Mouse (Mus musculus): ENCODE measurements around the gene Vsx2. TPM values are rescaled to one million over a fixed set of nuclear protein-coding genes. Genes with fewer than 3 reads are reported as not detected.

The Vsx2 gene
- total RNA-seq, 2 experiments from 2014 or later: 0.12 TPM; not detected in 1

Other genes with a start within 250 kb of the Vsx2 start
- gene Coq6, start 208.1 kb upstream of the Vsx2 start, total RNA-seq (2021): 10 to 100 TPM; 24.6 to 25.3 TPM
- gene Fam161b, start 207.9 kb upstream of the Vsx2 start, total RNA-seq (2021): 10 to 100 TPM; 11.1 to 12.1 TPM
- gene Entpd5, start 160.7 kb upstream of the Vsx2 start, total RNA-seq (2021): 10 to 100 TPM; 22.9 to 25.2 TPM
- gene Bbof1, start 160.7 kb upstream of the Vsx2 start, total RNA-seq (2021): 10 to 100 TPM; 12.4 to 12.5 TPM
- 10 to 100 TPM; 13.9 to 14.9 TPM for gene Rnf113a2, start 152.6 kb upstream of the Vsx2 start, total RNA-seq (2021)
- gene Aldh6a1, start 118.8 kb upstream of the Vsx2 start, total RNA-seq (2021): 10 to 100 TPM; 45.7 to 45.8 TPM
- gene Lin52, start 118.3 kb upstream of the Vsx2 start, total RNA-seq (2021): 10 to 100 TPM; 22.6 to 24.1 TPM
- 10 to 100 TPM; 12.6 to 15.2 TPM for gene Abcd4, start 47.7 kb downstream of the Vsx2 start, total RNA-seq (2021)
- gene Vrtn, start 71.3 kb downstream of the Vsx2 start, total RNA-seq (2021): not detected
- 1 to 10 TPM; 6.4 to 8.6 TPM for gene Syndig1l, start 129.1 kb downstream of the Vsx2 start, total RNA-seq (2021)
- gene Npc2, start 203.4 kb downstream of the Vsx2 start, total RNA-seq (2021): 10 to 100 TPM; 27.4 to 28.6 TPM
- gene Isca2, start 203.5 kb downstream of the Vsx2 start, total RNA-seq (2021): 10 to 100 TPM; 54.7 to 58.6 TPM